Mouse (Mus musculus) stomach, embryonic 14.5 days (tissue): ENCODE data around the gene Lamtor2. TPM values are rescaled to one million over a fixed set of nuclear protein-coding genes. Genes with fewer than 3 reads are reported as not detected.
"Not testable (repeated sequence)": the region's sequence is repeated elsewhere in the genome, so short reads cannot be mapped to it uniquely, and the experiment has no call there.

Experiments
- ATAC-seq: fragments of 200-750 bp; cut with Nextera tagmentation; 2 replicates; pipeline ENCODE4 v1.8.0; 2017; ENCODE audit warnings: low read depth, moderate TSS enrichment; ENCODE audit not compliant: insufficient number of reproducible peaks, insufficient read depth, low FRiP score
- H3K27ac ChIP-seq: fragments of 300-500 bp; sonication (generic); 2 replicates; pipeline ENCODE4 v1.5.1; 2014; ENCODE audit warnings: mild to moderate bottlenecking, low read length, moderate library complexity, mixed read lengths
- H3K27me3 ChIP-seq: fragments of 300-500 bp; sonication (generic); 2 replicates; pipeline ENCODE4 v1.6.1; 2014; ENCODE audit warnings: low read length, control low read depth, mixed read lengths; ENCODE audit not compliant: control insufficient read depth, insufficient read depth
- H3K36me3 ChIP-seq: fragments of 300-500 bp; sonication (generic); 2 replicates; pipeline ENCODE4 v1.6.1; 2014; ENCODE audit warnings: mild to moderate bottlenecking, control low read depth, low read length, moderate library complexity, mixed read lengths; ENCODE audit not compliant: control insufficient read depth, insufficient read depth
- H3K4me1 ChIP-seq: fragments of 300-500 bp; sonication (generic); 2 replicates; pipeline ENCODE4 v1.6.1; 2014; ENCODE audit warnings: low read length, control low read depth, mixed read lengths; ENCODE audit not compliant: control insufficient read depth, insufficient read depth
- H3K4me2 ChIP-seq: fragments of 300-500 bp; sonication (generic); replicated peaks from 2 replicates; pipeline ENCODE4 v1.6.1; 2014; ENCODE audit warnings: low read depth, low read length, control low read depth
- H3K4me3 ChIP-seq: fragments of 300-500 bp; sonication (generic); 2 replicates; pipeline ENCODE4 v1.5.1; 2014; ENCODE audit warnings: low read depth, low read length, control low read depth
- H3K9ac ChIP-seq: fragments of 300-500 bp; sonication (generic); replicated peaks from 2 replicates; pipeline ENCODE4 v1.6.1; 2014; ENCODE audit warnings: low read depth, mild to moderate bottlenecking, control low read depth, low read length, moderate library complexity, mixed read lengths
- H3K9me3 ChIP-seq: fragments of 300-500 bp; sonication (generic); 2 replicates; pipeline ENCODE4 v1.6.1; 2016; ENCODE audit warnings: low read depth, low read length, control low read depth; ENCODE audit not compliant: control insufficient read depth
- WGBS: fragments of 180-500 bp; shearing (Covaris S2); extraction: QIAGEN DNeasy Blood & Tissue Kit; methylation state at CpG from one replicate; pipeline ENCODE4 v1.1.7; 2014; 5-methylcytosine and 5-hydroxymethylcytosine counted together
- polyA plus RNA-seq: library from polyadenylated mRNA; unstranded; fragments of >200 nt; fragmentation: Nextera tagmentation; extraction: Ambion mirVana; gene quantifications from 2 replicates; pipeline ENCODE4 v1.2.1, GENCODE M21; 2014

Gene Lamtor2
- polyA plus RNA-seq: 84.8 and 88.5 TPM in 2 replicates

- Histone ChIP-seq H3K36me3 (peaks cover 23% of the 10 kb centered on the region), H3K9ac (peak within 1 kb of the TSS; percentile 88), H3K4me3 (peak within 1 kb of the TSS; percentile 92), H3K4me1 (peaks cover 21% of the 10 kb centered on the region), H3K4me2 (peak within 1 kb of the TSS; percentile 78), H3K27ac (peak within 1 kb of the TSS; percentile 99), H3K27me3 (no peaks in the 10 kb centered on the region), H3K9me3 (no peaks in the 10 kb centered on the region)
- ATAC-seq: peak; percentile 90
- under 1% methylated on average over 48 of the region's 48 CpGs for WGBS
These were observed at the start of gene Lamtor2 for GRCm38 (mm10) chr3:88552676-88553524. Gene Lamtor2 (minus strand): TSS chr3:88553074.

- no peaks in the 10 kb centered on the region for H3K9me3 ChIP-seq
- no peak overlapping the region for H3K27ac ChIP-seq
- no peaks in the 10 kb centered on the region for H3K36me3 ChIP-seq
- 82% methylated on average over 4 of the region's 4 CpGs for WGBS
- no peak overlapping the region for H3K4me2 ChIP-seq
- no peak overlapping the region for H3K4me3 ChIP-seq
- ATAC-seq: no peak
- no peaks in the 10 kb centered on the region for H3K27me3 ChIP-seq
- no peak overlapping the region for H3K9ac ChIP-seq
- peaks cover 4% of the 10 kb centered on the region; the same call in 1 of the 2 replicates for H3K4me1 ChIP-seq
These were observed 49.6 kb upstream of the Lamtor2 start for GRCm38 (mm10) chr3:88602466-88602865.

GRCm38 (mm10) chr3:88596547-88596946 is 43.7 kb upstream of the Lamtor2 start:
- H3K4me2 ChIP-seq, H3K36me3 ChIP-seq, H3K9ac ChIP-seq, H3K27ac ChIP-seq, H3K4me1 ChIP-seq, ATAC-seq, H3K4me3 ChIP-seq, H3K9me3 ChIP-seq, H3K27me3 ChIP-seq: not testable (repeated sequence)
- 87% methylated on average over 4 of the region's 4 CpGs for WGBS

GRCm38 (mm10) chr3:88593893-88594580 is 41.2 kb upstream of the Lamtor2 start:
- ATAC-seq: no peak
- Histone ChIP-seq H3K4me3 (no peak overlapping the region), H3K4me1 (no peaks in the 10 kb centered on the region; the same call in 1 of the 2 replicates), H3K9ac (no peak overlapping the region), H3K27ac (no peak overlapping the region), H3K27me3 (no peaks in the 10 kb centered on the region), H3K36me3 (no peaks in the 10 kb centered on the region), H3K4me2 (no peak overlapping the region), H3K9me3 (no peaks in the 10 kb centered on the region)
- 39% methylated on average over 10 of the region's 10 CpGs for WGBS

GRCm38 (mm10) chr3:88592942-88593576 is 40.2 kb upstream of the Lamtor2 start:
- H3K4me1 ChIP-seq: no peaks in the 10 kb centered on the region; the same call in 1 of the 2 replicates
- no peaks in the 10 kb centered on the region for H3K9me3 ChIP-seq
- H3K4me3 ChIP-seq: no peak overlapping the region
- H3K27ac ChIP-seq: no peak overlapping the region
- no peaks in the 10 kb centered on the region for H3K27me3 ChIP-seq
- no peak overlapping the region for H3K9ac ChIP-seq
- no peak for ATAC-seq
- WGBS: 69% methylated on average over 10 of the region's 10 CpGs
- no peak overlapping the region for H3K4me2 ChIP-seq
- peaks cover 9% of the 10 kb centered on the region for H3K36me3 ChIP-seq

- Histone ChIP-seq H3K4me2 (no peak overlapping the region), H3K4me1 (no peaks in the 10 kb centered on the region; the same call in 1 of the 2 replicates), H3K9ac (no peak overlapping the region), H3K27me3 (no peaks in the 10 kb centered on the region), H3K9me3 (no peaks in the 10 kb centered on the region), H3K36me3 (peaks cover 18% of the 10 kb centered on the region), H3K27ac (no peak overlapping the region), H3K4me3 (no peak overlapping the region)
- ATAC-seq: no peak
- 33% methylated on average over 9 of the region's 9 CpGs for WGBS
These were observed 39.3 kb upstream of the Lamtor2 start for GRCm38 (mm10) chr3:88591950-88592731.

- WGBS: 40% methylated on average over 3 of the region's 3 CpGs
- Histone ChIP-seq H3K9ac (no peak overlapping the region), H3K4me2 (no peak overlapping the region), H3K27me3 (no peaks in the 10 kb centered on the region), H3K4me1 (no peaks in the 10 kb centered on the region; the same call in 1 of the 2 replicates), H3K36me3 (peaks cover 29% of the 10 kb centered on the region), H3K27ac (no peak overlapping the region), H3K9me3 (no peaks in the 10 kb centered on the region), H3K4me3 (no peak overlapping the region)
- no peak for ATAC-seq
These were observed 38.2 kb upstream of the Lamtor2 start for GRCm38 (mm10) chr3:88591044-88591443.

GRCm38 (mm10) chr3:88590246-88590645 is 37.4 kb upstream of the Lamtor2 start:
- Histone ChIP-seq H3K4me1 (no peaks in the 10 kb centered on the region; the same call in 1 of the 2 replicates), H3K36me3 (peaks cover 33% of the 10 kb centered on the region), H3K9me3 (no peaks in the 10 kb centered on the region), H3K27me3 (no peaks in the 10 kb centered on the region), H3K4me2 (no peak overlapping the region), H3K27ac (peak overlapping the region; percentile 22; the same call in 1 of the 2 replicates), H3K4me3 (no peak overlapping the region), H3K9ac (no peak overlapping the region)
- no peak for ATAC-seq
- 22% methylated on average over 5 of the region's 5 CpGs for WGBS
